Mouse (Mus musculus) heart, postnatal 25 days (tissue): ENCODE measurements around the gene Hdac6. TPM values are rescaled to one million over a fixed set of nuclear protein-coding genes. Genes with fewer than 3 reads are reported as not detected.

Source experiments
- DNase-seq: peaks from one replicate; pipeline ENCODE4 v3.0.0; 2022; ENCODE audit warnings: low spot score
- intact Hi-C: fragments of 180-260 bp; cut with DNase I; formaldehyde crosslinking; loops from one replicate; pipeline ENCODE4 v1.15.1; 2025
- total RNA-seq, 2 experiments: library from RNA; stranded (reverse); gene quantifications; 2 replicates each; pipeline ENCODE4 v1.2.3; 2021

Gene Hdac6
- 10 to 100 TPM in 1 of 2 experiments, 1 to 10 TPM in 1; 9.9 to 12.4 TPM for total RNA-seq

DNA sequence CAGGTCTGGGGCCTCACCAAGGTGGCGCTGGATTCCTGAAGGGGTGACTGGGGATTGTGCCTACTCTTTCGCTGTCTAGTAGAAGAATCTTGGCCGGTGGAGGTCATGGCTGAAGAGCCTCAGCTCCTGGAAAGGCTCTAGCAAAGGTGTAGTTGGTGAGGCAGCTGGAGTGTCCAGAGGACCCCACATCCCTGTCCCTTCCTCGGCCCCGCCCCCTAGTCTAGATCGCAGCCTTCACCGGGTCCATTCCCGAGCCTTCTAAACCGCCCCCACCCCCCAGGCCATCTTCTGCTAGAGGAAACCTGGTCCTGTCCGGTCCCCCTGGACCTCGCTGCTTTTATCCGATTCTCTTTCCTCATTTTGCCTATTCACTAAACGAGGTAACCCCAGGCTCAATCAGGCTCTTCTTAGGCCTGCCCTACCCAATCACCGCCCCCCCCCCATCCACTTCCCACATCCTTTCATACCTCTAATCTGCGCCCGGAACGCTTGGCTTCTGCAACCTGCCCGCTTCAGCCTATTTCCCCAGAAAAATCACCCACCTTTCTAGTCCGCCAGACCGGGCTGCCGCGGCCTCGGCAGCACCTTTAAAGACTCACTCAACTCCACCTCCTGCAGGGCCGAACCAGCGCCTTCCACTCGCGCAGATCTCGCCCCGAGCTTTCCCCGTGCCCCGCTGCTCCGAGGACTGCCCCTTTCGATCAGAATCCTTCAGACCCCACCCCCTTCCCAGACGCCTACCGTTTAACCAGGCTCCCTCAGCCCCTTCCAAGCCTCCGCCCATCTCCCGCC lies at the start of gene Hdac6:
Gene Hdac6, minus strand, starts transcription at position 782 of the 792 bp plus-strand sequence.
- intact Hi-C loops: loop anchor here (10.0 kb wide), 1 partner anchor 343 kb away; the partner anchor contains the start of genes Cacna1f and Ccdc22
- DNase-seq: no peak

DNA sequence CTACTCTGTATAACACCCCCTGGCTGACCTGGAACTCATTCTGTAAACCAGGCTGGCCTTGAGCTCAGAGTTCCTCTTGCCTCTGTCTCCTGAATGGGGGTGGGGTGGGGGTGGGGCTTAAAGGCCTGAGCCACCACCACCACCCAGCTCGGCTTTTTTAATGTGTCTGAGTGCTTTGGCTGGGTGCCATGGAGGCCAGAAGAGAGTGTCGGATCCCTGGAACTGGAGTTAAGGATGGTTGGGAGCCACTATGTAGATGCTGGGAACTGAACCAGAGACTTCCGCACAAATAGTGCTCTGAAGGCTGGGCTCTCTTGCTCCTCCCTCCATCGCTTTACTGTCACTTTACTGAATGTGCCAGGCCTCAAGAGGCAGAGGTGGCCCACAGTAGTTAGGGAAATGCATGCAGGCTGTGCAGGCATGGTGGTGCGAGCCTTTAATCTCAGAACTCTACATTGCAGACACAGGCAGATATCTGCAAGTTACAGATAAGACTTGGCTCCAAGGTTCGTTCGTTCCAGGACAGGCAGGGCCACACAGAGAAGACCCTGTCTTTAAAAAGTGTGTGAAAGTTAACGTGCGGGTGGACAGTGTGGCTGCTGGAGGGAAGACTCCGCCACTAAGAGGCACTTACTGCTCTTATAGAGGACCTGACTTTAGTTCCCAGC lies 45.5 kb upstream of the Hdac6 start:
- intact Hi-C loops: no loop called here
- DNase-seq: no peak

- DNase-seq: no peak
- intact Hi-C loops: no loop called here
Measured at GRCm38 (mm10) chrX:7992379-7993067, 44.8 kb upstream of the Hdac6 start.

DNA sequence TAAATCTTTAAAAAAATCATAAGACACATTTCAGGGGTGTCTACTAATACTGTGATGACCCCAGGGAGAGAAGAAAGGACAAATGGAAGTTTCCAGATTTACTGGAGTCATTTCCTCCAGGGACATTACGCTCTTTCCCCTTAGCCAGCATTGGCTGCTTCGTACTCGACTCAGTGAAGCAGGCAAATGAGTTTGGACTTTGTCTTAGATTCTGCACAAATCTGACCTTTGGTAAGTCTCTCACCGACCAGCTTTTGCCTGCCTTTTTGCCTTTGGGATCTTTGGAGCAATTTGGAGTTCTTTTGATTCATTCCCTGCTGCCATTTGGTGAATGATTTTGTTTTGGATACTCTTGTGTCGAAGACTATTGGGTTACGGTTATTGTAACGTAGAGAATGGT lies 33.7 kb upstream of the Hdac6 start:
- intact Hi-C loops: no loop called here
- DNase-seq: no peak

DNA sequence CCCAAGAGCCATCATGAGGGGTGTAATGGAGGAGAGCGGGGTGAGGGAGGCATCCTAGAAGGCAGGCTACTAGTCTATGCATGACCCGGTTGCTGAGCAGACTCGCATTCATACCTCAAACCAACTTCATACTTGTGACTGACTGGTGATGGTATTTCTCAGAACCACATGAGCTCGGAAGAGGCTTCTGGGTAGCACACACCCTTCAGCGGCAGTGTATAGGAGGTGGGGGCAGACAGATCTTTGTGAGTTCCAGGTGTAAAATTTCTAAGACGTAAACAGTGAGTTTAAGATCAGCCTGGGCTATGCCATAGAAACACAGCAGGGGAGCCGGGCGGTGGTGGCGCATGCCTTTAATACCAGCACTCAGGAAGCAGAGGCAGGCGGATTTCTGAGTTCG lies 30.2 kb upstream of the Hdac6 start, which contains the start of gene Gata1:
Gene Gata1, minus strand, starts transcription at position 180 of the 400 bp plus-strand sequence.
- intact Hi-C loops: no loop called here

GRCm38 (mm10) chrX:7971292-7971691 lies 23.6 kb upstream of the Hdac6 start:
- no peak for DNase-seq
- intact Hi-C loops: no loop called here

More for the DNA sequence above, 30.2 kb upstream of the Hdac6 start, which contains the start of gene Gata1:
- no peak for DNase-seq

DNA sequence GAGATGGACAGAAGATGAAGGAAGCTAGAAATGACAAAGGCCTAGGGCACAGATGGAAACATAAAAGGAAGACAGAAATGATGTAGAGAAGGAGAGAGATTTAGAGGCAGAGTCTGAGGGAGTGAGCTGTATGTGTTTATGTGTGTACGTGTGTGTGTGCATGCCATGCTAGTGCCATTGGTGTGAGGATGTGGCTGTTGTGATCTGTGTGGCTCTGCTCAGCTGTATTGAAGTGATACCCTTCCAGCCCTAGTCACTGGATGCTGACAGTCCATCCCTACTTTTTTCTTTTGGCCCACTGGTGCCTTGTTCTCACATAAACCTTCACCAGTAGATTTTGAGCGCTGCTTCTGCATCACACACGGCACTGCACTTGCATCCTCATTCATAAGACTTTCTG lies 21.2 kb upstream of the Hdac6 start:
- intact Hi-C loops: loop anchor here (5.0 kb wide), 1 partner anchor 98 kb away; no protein-coding TSS in a partner anchor
- no peak for DNase-seq

GRCm38 (mm10) chrX:7968226-7968625 lies 20.5 kb upstream of the Hdac6 start:
- DNase-seq: no peak
- intact Hi-C loops: loop anchor here (5.0 kb wide), 1 partner anchor 99 kb away; no protein-coding TSS in a partner anchor

GRCm38 (mm10) chrX:7967596-7968201 lies 20.0 kb upstream of the Hdac6 start:
- intact Hi-C loops: loop anchor here (5.0 kb wide), 1 partner anchor 100 kb away; no protein-coding TSS in a partner anchor
- no peak for DNase-seq

- DNase-seq: no peak
- intact Hi-C loops: loop anchor here (5.0 kb wide), 1 partner anchor 101 kb away; no protein-coding TSS in a partner anchor
Measured at GRCm38 (mm10) chrX:7966161-7966560, 18.5 kb upstream of the Hdac6 start.

GRCm38 (mm10) chrX:7963829-7964626 lies 16.3 kb upstream of the Hdac6 start:
- intact Hi-C loops: no loop called here
- no peak for DNase-seq

GRCm38 (mm10) chrX:7958868-7959267 lies 11.2 kb upstream of the Hdac6 start:
- intact Hi-C loops: no loop called here
- no peak for DNase-seq

- DNase-seq: no peak
- intact Hi-C loops: no loop called here
Measured at GRCm38 (mm10) chrX:7950091-7950490, 2.4 kb upstream of the Hdac6 start.

DNA sequence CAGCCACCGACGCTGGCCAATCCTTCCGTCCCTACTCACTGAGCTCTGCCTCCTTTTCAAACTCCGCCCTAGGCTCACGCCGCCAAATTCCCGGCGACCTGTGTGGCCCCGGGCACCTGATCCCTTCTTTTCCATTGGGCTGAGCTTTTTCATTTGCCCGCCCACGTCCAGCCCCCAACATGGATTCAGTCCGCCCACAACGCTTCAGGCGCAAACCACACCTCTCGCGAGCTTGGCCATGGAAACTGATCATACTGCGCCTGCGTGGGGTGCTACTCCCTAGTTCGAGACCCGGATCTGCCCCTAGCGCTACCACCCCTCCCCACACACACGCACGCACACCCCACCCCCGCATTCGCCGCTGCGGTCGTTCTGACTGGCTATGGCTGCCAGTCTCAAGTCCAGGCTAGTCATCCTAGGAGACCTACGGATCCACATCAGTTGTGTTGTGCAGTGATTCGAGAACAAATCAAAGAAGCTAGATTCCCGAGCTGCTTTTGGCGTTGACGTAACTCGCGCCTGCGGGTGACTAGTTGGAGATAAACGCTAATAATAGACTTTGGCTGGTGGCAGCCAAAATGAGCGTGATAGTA lies 307 bp upstream of the Hdac6 start:
- intact Hi-C loops: loop anchor here (10.0 kb wide), 1 partner anchor 343 kb away; the partner anchor contains the start of genes Cacna1f and Ccdc22
- DNase-seq: peak; percentile 93

DNA sequence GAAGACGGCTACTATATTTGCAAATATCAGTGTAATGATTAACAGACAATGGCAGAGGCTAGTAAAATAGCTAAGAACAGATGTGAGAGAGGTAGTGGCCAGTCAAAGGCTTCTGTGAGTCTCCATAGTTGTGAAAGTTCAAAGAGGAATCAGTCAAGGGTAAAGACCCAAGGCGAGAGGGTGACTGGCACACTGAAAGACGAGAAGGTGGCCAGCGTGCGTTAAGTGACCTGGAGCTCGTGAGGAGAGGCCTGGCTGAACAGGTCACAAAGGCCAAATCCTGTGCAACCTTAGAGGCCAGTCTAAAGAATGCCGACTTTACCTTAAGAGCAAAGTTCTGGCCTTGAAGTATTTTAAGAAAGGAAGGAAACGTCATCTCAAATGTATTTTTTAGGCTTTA lies 2.1 kb downstream of the Hdac6 start:
- intact Hi-C loops: loop anchor here (10.0 kb wide), 1 partner anchor 341 kb away; the partner anchor contains the start of genes Cacna1f and Ccdc22
- DNase-seq: no peak

GRCm38 (mm10) chrX:7937667-7938066 lies 10.0 kb downstream of the Hdac6 start:
- DNase-seq: no peak
- intact Hi-C loops: no loop called here

- intact Hi-C loops: no loop called here
Measured at GRCm38 (mm10) chrX:7936874-7937273, 10.8 kb downstream of the Hdac6 start.

DNA sequence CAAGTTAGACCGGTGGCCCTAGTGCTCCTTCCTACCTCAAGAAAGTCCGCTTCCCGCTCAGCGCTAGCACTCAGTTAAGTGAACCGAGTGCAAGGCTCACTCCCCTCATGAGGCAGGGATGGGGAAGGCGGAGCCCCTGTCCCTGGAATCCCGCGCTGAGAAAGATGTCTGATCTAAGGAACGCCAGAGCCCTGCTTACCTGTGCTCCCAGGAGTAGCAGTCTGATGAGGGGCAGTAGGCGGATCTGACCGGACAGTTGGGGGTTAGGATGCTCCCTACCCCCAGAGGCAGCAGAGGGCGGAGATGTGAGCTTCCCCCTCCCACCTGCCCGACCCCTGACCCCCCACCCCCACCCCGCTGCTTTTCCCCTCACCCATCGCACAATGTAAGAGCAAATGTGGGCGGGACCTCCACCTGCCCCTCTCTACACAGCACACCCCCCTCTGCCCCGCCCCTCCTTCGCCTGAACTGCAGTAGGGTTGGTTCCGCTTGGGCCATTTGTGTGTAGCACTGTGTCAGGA lies 19.4 kb downstream of the Hdac6 start, which contains the start of gene Eras:
Gene Eras, minus strand, starts transcription at position 338 of the 521 bp plus-strand sequence.
- DNase-seq: no peak
- intact Hi-C loops: no loop called here

More at GRCm38 (mm10) chrX:7936874-7937273, 10.8 kb downstream of the Hdac6 start:
- DNase-seq: no peak
